Mouse (Mus musculus) C2C12 (cell line): ENCODE measurements around the gene Tesc.

Experiments used
- CEBPB ChIP-seq: IDR thresholded peaks from one replicate; pipeline ENCODE4 v1.6.1; 2011; ENCODE audit warnings: low read depth, mild to moderate bottlenecking, control low read depth, moderate library complexity
- CTCF ChIP-seq: IDR thresholded peaks from one replicate; pipeline ENCODE4 v1.5.1; 2011; ENCODE audit not compliant: control insufficient read depth, insufficient read depth, insufficient read length
- MAX ChIP-seq: IDR thresholded peaks from one replicate; pipeline ENCODE4 v1.6.1; 2011; ENCODE audit warnings: mild to moderate bottlenecking, control low read depth

DNA sequence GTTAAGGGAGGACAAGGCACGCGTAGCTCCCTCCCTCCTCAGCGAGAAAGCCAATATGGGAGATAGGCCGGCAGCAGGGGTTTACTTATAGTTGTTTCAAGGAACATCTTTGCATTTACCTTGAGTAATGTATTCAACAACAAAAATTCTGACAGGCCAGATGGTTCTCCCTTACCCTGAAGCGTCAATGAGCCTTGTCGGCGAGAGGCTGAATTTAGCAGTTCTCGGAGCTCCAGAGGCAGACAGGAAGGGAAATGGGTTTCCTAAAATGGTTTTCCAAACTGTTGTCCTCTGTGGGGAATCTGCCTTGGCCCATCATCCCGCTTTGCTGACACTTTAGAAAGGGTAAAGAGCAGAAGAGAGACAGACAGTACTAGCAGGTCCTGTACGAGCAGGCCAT lies 79.1 kb downstream of the Tesc start:
- TF ChIP-seq CTCF = no peak
- no peak for TF ChIP-seq MAX
- TF ChIP-seq CEBPB = no peak
